In genomic region chr4:43040114-43040572, GRCm38 (mm10) we compare ENCODE assay signal across 8 mouse cellular contexts. TPM values are rescaled to one million over a fixed set of nuclear protein-coding genes. Genes with fewer than 3 reads are reported as not detected.
DNase-seq lines count a peak whose midpoint lies in the region; ATAC-seq and TF ChIP-seq lines count a peak whose summit lies in the region.

No protein-coding gene starts in this region.

- H3K4me1 ChIP-seq in MEL (ENCODE audit: control insufficient read depth in 1 of 2, insufficient read depth in 2 of 2, low read length in 2 of 2): peaks cover 25 to 52% of the 10 kb centered on the region in 2 experiments
- peaks cover 10% of the 10 kb centered on the region for H3K4me1 ChIP-seq in cerebellum, adult 2 months (ENCODE audit: control insufficient read depth, insufficient read depth, low read length)
- H3K4me1 ChIP-seq in forebrain, postnatal 0 days (ENCODE audit: insufficient read depth): peaks cover 17% of the 10 kb centered on the region
- H3K4me1 ChIP-seq in lung, embryonic 16.5 days (replicated peaks; ENCODE audit: control insufficient read depth, insufficient read depth, low read length): peaks cover 25% of the 10 kb centered on the region

- peak; percentile 97 for ATAC-seq in forebrain, postnatal 0 days
- ATAC-seq in hematopoietic stem cell, adult 5-6 weeks (replicated peaks in 1 of 2; ENCODE audit: insufficient read depth in 1 of 2, low FRiP score in 2 of 2, low TSS enrichment in 1 of 2, low read depth in 1 of 2, poor library complexity in 2 of 2, severe bottlenecking in 2 of 2): peak; percentile 91 to 94
- ATAC-seq in lung, embryonic 16.5 days (ENCODE audit: low read depth): peak; percentile 97

- H3K9me3 ChIP-seq in MEL (replicated peaks; ENCODE audit: insufficient read depth, low read length): no peaks in the 10 kb centered on the region
- H3K9me3 ChIP-seq in forebrain, postnatal 0 days (ENCODE audit: low read length): no peaks in the 10 kb centered on the region
- H3K9me3 ChIP-seq in lung, embryonic 16.5 days (ENCODE audit: control insufficient read depth, low read length): no peaks in the 10 kb centered on the region

- peak overlapping the region; percentile 44 for H3K9ac ChIP-seq in MEL (ENCODE audit: control insufficient read depth, low read depth, low read length, poor library complexity, severe bottlenecking)
- peak overlapping the region; percentile 70 for H3K9ac ChIP-seq in forebrain, postnatal 0 days
- H3K9ac ChIP-seq in lung, embryonic 16.5 days (ENCODE audit: low read length): peak overlapping the region; percentile 81

- H3K36me3 ChIP-seq in MEL (ENCODE audit: control insufficient read depth in 1 of 2, insufficient read depth in 2 of 2, low read length in 2 of 2): peaks cover 0 to 28% of the 10 kb centered on the region in 2 experiments; a peak in 2 of 4 replicates
- peaks cover 19% of the 10 kb centered on the region for H3K36me3 ChIP-seq in forebrain, postnatal 0 days (ENCODE audit: insufficient read depth)
- H3K36me3 ChIP-seq in lung, embryonic 16.5 days (ENCODE audit: control insufficient read depth, insufficient read depth, low read length): peaks cover 6% of the 10 kb centered on the region; the same call in 1 of the 2 replicates

- no peak for TF ChIP-seq CTCF in MEL (IDR thresholded peaks at IDR 0.05 in 2 of 3, conservative IDR thresholded peaks at IDR 0.05 in 1 of 3; ENCODE audit: control insufficient read depth in 1 of 3, insufficient read depth in 1 of 3, low read depth in 2 of 3, low read length in 3 of 3, poor library complexity in 1 of 3, severe bottlenecking in 1 of 3)
- no peak for TF ChIP-seq CTCF in cerebellum, adult 2 months (IDR thresholded peaks at IDR 0.05; ENCODE audit: borderline replicate concordance, insufficient read depth, low read depth, low read length)
- no peak for TF ChIP-seq CTCF in forebrain, postnatal 0 days (IDR thresholded peaks at IDR 0.05; ENCODE audit: low read depth)

- H3K27ac ChIP-seq in MEL (ENCODE audit: control insufficient read depth, low read depth, low read length): no peak overlapping the region
- no peak overlapping the region for H3K27ac ChIP-seq in cerebellum, adult 2 months (ENCODE audit: insufficient read depth, low read length)
- H3K27ac ChIP-seq in forebrain, postnatal 0 days (ENCODE audit: low read depth, low read length): peak overlapping the region; percentile 69
- peak overlapping the region; percentile 60; the same call in 1 of the 2 replicates for H3K27ac ChIP-seq in lung, embryonic 16.5 days (ENCODE audit: low read length)

- no peaks in the 10 kb centered on the region for H3K27me3 ChIP-seq in MEL (ENCODE audit: control insufficient read depth in 1 of 2, insufficient read depth in 2 of 2, low read length in 2 of 2)
- no peaks in the 10 kb centered on the region for H3K27me3 ChIP-seq in cerebellum, adult 2 months (ENCODE audit: control insufficient read depth, insufficient read depth, low read length)
- H3K27me3 ChIP-seq in forebrain, postnatal 0 days (ENCODE audit: insufficient read depth, low read length): no peaks in the 10 kb centered on the region
- H3K27me3 ChIP-seq in lung, embryonic 16.5 days (ENCODE audit: control insufficient read depth, insufficient read depth, low read depth, low read length): no peaks in the 10 kb centered on the region

- under 1% methylated on average over 22 of the region's 25 CpGs for WGBS in cerebellum, adult 2 months
- WGBS in forebrain, postnatal 0 days: 2% methylated on average over 25 of the region's 25 CpGs
- WGBS in lung, embryonic 16.5 days: 0% methylated on average over 25 of the region's 25 CpGs

- peak overlapping the region; percentile 85 for H3K4me2 ChIP-seq in forebrain, postnatal 0 days (ENCODE audit: low read depth)
- H3K4me2 ChIP-seq in lung, embryonic 16.5 days (ENCODE audit: low read depth, low read length): peak overlapping the region; percentile 89

- TF ChIP-seq POLR2A in MEL (IDR thresholded peaks at IDR 0.05; ENCODE audit: control insufficient read depth in 1 of 2, insufficient read depth in 1 of 2, low read depth in 1 of 2, low read length in 2 of 2, poor library complexity in 1 of 2): peak in 1 of 2 experiments; percentile 36; a peak in 1 of 4 replicates
- TF ChIP-seq POLR2A in cerebellum, adult 2 months (IDR thresholded peaks at IDR 0.05; ENCODE audit: borderline replicate concordance, insufficient read depth, low read length): 0 out of 2 replicates have a peak, but pooled peaks have one; percentile 29

- no peak for TF ChIP-seq RAD21 in MEL (IDR thresholded peaks at IDR 0.05; ENCODE audit: low read depth, low read length)

- TF ChIP-seq EP300 in MEL (IDR thresholded peaks at IDR 0.05; ENCODE audit: low read depth in 1 of 2, low read length in 2 of 2): no peak; a peak in 1 of 4 replicates

- H3K4me3 ChIP-seq in MEL (ENCODE audit: control insufficient read depth in 1 of 2, insufficient read depth in 1 of 2, low read depth in 2 of 2, low read length in 2 of 2): peak overlapping the region; percentile 51 to 77
- peak overlapping the region; percentile 76 for H3K4me3 ChIP-seq in cerebellum, adult 2 months (replicated peaks; ENCODE audit: insufficient read depth, low read depth, low read length)
- H3K4me3 ChIP-seq in forebrain, postnatal 0 days (ENCODE audit: low read depth, low read length): peak overlapping the region; percentile 74
- peak overlapping the region; percentile 84 for H3K4me3 ChIP-seq in lung, embryonic 16.5 days (ENCODE audit: low read length)

- no peaks in the 10 kb centered on the region for H3K79me2 ChIP-seq in MEL (ENCODE audit: control insufficient read depth, insufficient read depth, low read length, poor library complexity)

- DNase-seq in MEL (ENCODE audit: low read depth, low spot score): peak; percentile 99
- peak; percentile 91 to 96 for DNase-seq in cerebellum, adult 2 months
- DNase-seq in forebrain, postnatal 0 days: peak; percentile 95
- peak; percentile 80 for DNase-seq in layer of hippocampus, adult 9-10 months (ENCODE audit: low spot score)
- peak; percentile 71 for DNase-seq in ovary, postnatal 10 days (ENCODE audit: low spot score)
- peak; percentile 86 for DNase-seq in thymus, postnatal 10 days (ENCODE audit: low spot score in 2 of 2)

TF ChIP-seq in MEL, 35 proteins besides CTCF, POLR2A, EP300 and RAD21 (continues in another document):
- TF ChIP-seq ELF1 (IDR thresholded peaks at IDR 0.05; ENCODE audit: low read depth, low read length): peak; percentile 23; the same call in 1 of the 2 replicates
- peak; percentile 72; the same call in 1 of the 2 replicates for TF ChIP-seq MXI1 (IDR thresholded peaks at IDR 0.05; ENCODE audit: low read depth, low read length)
- peak; percentile 55; the same call in 1 of the 2 replicates for TF ChIP-seq HCFC1 (IDR thresholded peaks at IDR 0.05; ENCODE audit: low read depth, low read length)

RNA-seq across cellular contexts. Expression of gene Fam214b, which starts 5.9 kb away (rescaled TPM):
- total RNA-seq in MEL (2012; rRNA removed): 0.95 and 1.3 TPM in 2 replicates
- polyA plus RNA-seq in MEL (2012; ENCODE audit: insufficient read depth in 1 of 2, insufficient read length in 2 of 2, low read depth in 1 of 2, low replicate concordance in 2 of 2, missing spikeins in 1 of 2): 1 to 10 TPM in 1 of 2 experiments, not detected in 1; 3.8 TPM
- 29.9 and 32.5 TPM in 2 replicates for polyA plus RNA-seq in cerebellum, adult 2 months (2012; rRNA removed)
- 35.7 and 42.3 TPM in 2 replicates for total RNA-seq in forebrain, postnatal 0 days (2014; rRNA removed)
- polyA plus RNA-seq in forebrain, postnatal 0 days (2015; fragmentation: Nextera tagmentation; extraction: Ambion mirVana): 23.4 and 30.9 TPM in 2 replicates
- 2.3 and 6.2 TPM in 2 replicates for total RNA-seq in hematopoietic stem cell, adult 5-6 weeks (2017)
- 9.6 and 11.7 TPM in 2 replicates for polyA plus RNA-seq in lung, embryonic 16.5 days (2015; fragmentation: Nextera tagmentation; extraction: Ambion mirVana)

RNA-seq across cellular contexts. Expression of gene Stoml2, which starts 8.6 kb away (rescaled TPM):
- 384 and 391 TPM in 2 replicates for total RNA-seq in MEL (2012; rRNA removed)
- 100 to 1,000 TPM in 1 of 2 experiments, not detected in 1; 480 TPM for polyA plus RNA-seq in MEL (2012; ENCODE audit: insufficient read depth in 1 of 2, insufficient read length in 2 of 2, low read depth in 1 of 2, low replicate concordance in 2 of 2, missing spikeins in 1 of 2)
- polyA plus RNA-seq in cerebellum, adult 2 months (2012; rRNA removed): 138 and 142 TPM in 2 replicates
- 94.4 and 120 TPM in 2 replicates for total RNA-seq in forebrain, postnatal 0 days (2014; rRNA removed)
- 233 and 240 TPM in 2 replicates for polyA plus RNA-seq in forebrain, postnatal 0 days (2015; fragmentation: Nextera tagmentation; extraction: Ambion mirVana)
- total RNA-seq in hematopoietic stem cell, adult 5-6 weeks (2017): 94.2 and 140 TPM in 2 replicates
- polyA plus RNA-seq in lung, embryonic 16.5 days (2015; fragmentation: Nextera tagmentation; extraction: Ambion mirVana): 286 and 289 TPM in 2 replicates

RNA-seq across cellular contexts. Expression of gene Pigo, which starts 14.5 kb away (rescaled TPM):
- total RNA-seq in MEL (2012; rRNA removed): 22.3 TPM in 2 replicates
- polyA plus RNA-seq in MEL (2012; ENCODE audit: insufficient read depth in 1 of 2, insufficient read length in 2 of 2, low read depth in 1 of 2, low replicate concordance in 2 of 2, missing spikeins in 1 of 2): 10 to 100 TPM in 1 of 2 experiments, not detected in 1; 36.1 TPM
- polyA plus RNA-seq in cerebellum, adult 2 months (2012; rRNA removed): 35.8 and 35.9 TPM in 2 replicates
- total RNA-seq in forebrain, postnatal 0 days (2014; rRNA removed): 15.6 and 20.3 TPM in 2 replicates
- 16.5 and 21.9 TPM in 2 replicates for polyA plus RNA-seq in forebrain, postnatal 0 days (2015; fragmentation: Nextera tagmentation; extraction: Ambion mirVana)
- 5.9 and 11.4 TPM in 2 replicates for total RNA-seq in hematopoietic stem cell, adult 5-6 weeks (2017)
- 21.8 and 24.8 TPM in 2 replicates for polyA plus RNA-seq in lung, embryonic 16.5 days (2015; fragmentation: Nextera tagmentation; extraction: Ambion mirVana)

RNA-seq across cellular contexts. Expression of gene Unc13b, which starts 18.6 kb away (rescaled TPM):
- 5.4 and 6.5 TPM in 2 replicates for total RNA-seq in MEL (2012; rRNA removed)
- polyA plus RNA-seq in MEL (2012; ENCODE audit: insufficient read depth in 1 of 2, insufficient read length in 2 of 2, low read depth in 1 of 2, low replicate concordance in 2 of 2, missing spikeins in 1 of 2): 1 to 10 TPM in 1 of 2 experiments, not detected in 1; 9.6 TPM
- polyA plus RNA-seq in cerebellum, adult 2 months (2012; rRNA removed): 12.8 and 14.5 TPM in 2 replicates
- total RNA-seq in forebrain, postnatal 0 days (2014; rRNA removed): 52.9 and 54.7 TPM in 2 replicates
- polyA plus RNA-seq in forebrain, postnatal 0 days (2015; fragmentation: Nextera tagmentation; extraction: Ambion mirVana): 3.3 and 6.2 TPM in 2 replicates
- 5.0 and 7.6 TPM in 2 replicates for total RNA-seq in hematopoietic stem cell, adult 5-6 weeks (2017)
- 5.4 and 6.5 TPM in 2 replicates for polyA plus RNA-seq in lung, embryonic 16.5 days (2015; fragmentation: Nextera tagmentation; extraction: Ambion mirVana)

RNA-seq across cellular contexts. Expression of gene Fancg, which starts 29.8 kb away (rescaled TPM):
- total RNA-seq in MEL (2012; rRNA removed): 10.1 and 11.4 TPM in 2 replicates
- polyA plus RNA-seq in MEL (2012; ENCODE audit: insufficient read depth in 1 of 2, insufficient read length in 2 of 2, low read depth in 1 of 2, low replicate concordance in 2 of 2, missing spikeins in 1 of 2): 10 to 100 TPM in 1 of 2 experiments, not detected in 1; 24.6 TPM
- polyA plus RNA-seq in cerebellum, adult 2 months (2012; rRNA removed): 36.2 and 36.7 TPM in 2 replicates
- 12.8 and 21.8 TPM in 2 replicates for total RNA-seq in forebrain, postnatal 0 days (2014; rRNA removed)
- 10.9 and 12.4 TPM in 2 replicates for polyA plus RNA-seq in forebrain, postnatal 0 days (2015; fragmentation: Nextera tagmentation; extraction: Ambion mirVana)
- 13.8 and 25.6 TPM in 2 replicates for total RNA-seq in hematopoietic stem cell, adult 5-6 weeks (2017)
- polyA plus RNA-seq in lung, embryonic 16.5 days (2015; fragmentation: Nextera tagmentation; extraction: Ambion mirVana): 22.5 and 24.1 TPM in 2 replicates

Comparison
In these comparisons a context has a peak if more than half of its experiments do, and no peak if none do; other contexts are left out.
1. H3K27ac ChIP-seq: peak in forebrain, postnatal 0 days (single experiment) and lung, embryonic 16.5 days (single experiment); none in MEL (single experiment) and cerebellum, adult 2 months (single experiment).
2. Peak in every context shown above with its lines, with median percentiles within 50 percentile points of each other: DNase-seq, H3K4me3 ChIP-seq, H3K9ac ChIP-seq and ATAC-seq.